Mouse (Mus musculus) intestine, embryonic 14.5 days (tissue): ENCODE measurements around the gene Wasf2. TPM values are rescaled to one million over a fixed set of nuclear protein-coding genes. Genes with fewer than 3 reads are reported as not detected.

Source experiments
- ATAC-seq: fragments of 200-750 bp; cut with Nextera tagmentation; replicated peaks from 2 replicates; pipeline ENCODE4 v1.8.0; 2017; ENCODE audit warnings: low read depth, moderate number of reproducible peaks, moderate TSS enrichment, moderate library complexity; ENCODE audit not compliant: low FRiP score, low TSS enrichment
- DNase-seq: peaks from one replicate; pipeline ENCODE4 v3.0.0-alpha.2; 2018; ENCODE audit warnings: low spot score
- H3K27ac ChIP-seq: fragments of 300-500 bp; sonication (generic); 2 replicates; pipeline ENCODE4 v1.5.1; 2014; ENCODE audit warnings: low read depth, mild to moderate bottlenecking, control low read depth
- H3K27me3 ChIP-seq: fragments of 300-500 bp; sonication (generic); replicated peaks from 2 replicates; pipeline ENCODE4 v1.6.1; 2014; ENCODE audit warnings: low read length, control low read depth; ENCODE audit not compliant: control insufficient read depth, insufficient read depth
- H3K36me3 ChIP-seq: fragments of 300-500 bp; sonication (generic); 2 replicates; pipeline ENCODE4 v1.6.1; 2014; ENCODE audit warnings: low read length, control low read depth; ENCODE audit not compliant: control insufficient read depth, insufficient read depth
- H3K4me1 ChIP-seq: fragments of 300-500 bp; sonication (generic); replicated peaks from 2 replicates; pipeline ENCODE4 v1.6.1; 2014; ENCODE audit warnings: low read length, control low read depth, mixed read lengths; ENCODE audit not compliant: control insufficient read depth, insufficient read depth
- H3K4me2 ChIP-seq: fragments of 300-500 bp; sonication (generic); 2 replicates; pipeline ENCODE4 v1.6.1; 2014; ENCODE audit warnings: low read length
- H3K4me3 ChIP-seq: fragments of 300-500 bp; sonication (generic); 2 replicates; pipeline ENCODE4 v1.5.1; 2014; ENCODE audit warnings: low read depth, low read length, control low read depth, mixed read lengths
- H3K9ac ChIP-seq: fragments of 300-500 bp; sonication (generic); 2 replicates; pipeline ENCODE4 v1.6.1; 2014; ENCODE audit warnings: mild to moderate bottlenecking, low read length
- H3K9me3 ChIP-seq: fragments of 300-500 bp; sonication (generic); 2 replicates; pipeline ENCODE4 v1.6.1; 2016; ENCODE audit warnings: low read length, control low read depth; ENCODE audit not compliant: control insufficient read depth
- WGBS: fragments of 180-500 bp; shearing (Covaris S2); extraction: QIAGEN DNeasy Blood & Tissue Kit; methylation state at CpG from one replicate; pipeline ENCODE4 v1.1.7; 2014; 5-methylcytosine and 5-hydroxymethylcytosine counted together
- microRNA-seq: library from miRNA; unstranded; fragments of <30 nt; microRNA quantifications from one replicate; pipeline ENCODE4, GENCODE M21; 2016
- polyA plus RNA-seq: library from polyadenylated mRNA; unstranded; fragments of >200 nt; fragmentation: Nextera tagmentation; extraction: Ambion mirVana; gene quantifications from 2 replicates; pipeline ENCODE4 v1.2.1, GENCODE M21; 2014

The Wasf2 gene
- polyA plus RNA-seq, 1 experiment from 2014 or later: 79.6 TPM

DNA sequence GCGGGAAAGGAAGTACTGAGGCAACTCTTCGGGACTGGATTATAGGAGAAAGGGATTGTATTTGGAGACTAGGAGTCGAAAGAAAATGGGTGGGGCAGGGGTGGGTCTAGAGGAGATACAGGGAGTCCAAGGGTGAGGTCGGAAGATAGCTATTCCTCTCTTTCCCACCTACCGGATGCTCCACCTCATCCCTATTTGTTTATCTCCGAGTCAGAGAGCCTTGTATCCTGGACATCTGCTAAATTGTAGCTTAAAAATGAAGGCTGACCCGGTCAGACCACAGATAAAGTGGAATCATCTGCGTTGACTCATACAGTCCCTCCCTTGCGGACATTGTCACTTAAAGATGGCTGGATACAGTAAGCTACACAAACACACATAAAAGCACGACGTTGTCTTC lies 111.6 kb downstream of the Wasf2 start:
- Histone ChIP-seq H3K36me3 (no peaks in the 10 kb centered on the region), H3K9me3 (no peaks in the 10 kb centered on the region), H3K9ac (no peak overlapping the region), H3K27me3 (peaks cover 19% of the 10 kb centered on the region; the same call in 1 of the 2 replicates), H3K4me3 (peak overlapping the region; percentile 61), H3K4me2 (peak overlapping the region; percentile 90), H3K27ac (no peak overlapping the region), H3K4me1 (peaks cover 11% of the 10 kb centered on the region; the same call in 1 of the 2 replicates)
- DNase-seq: no peak
- 20% methylated on average over 11 of the region's 11 CpGs for WGBS
- no peak for ATAC-seq

DNA sequence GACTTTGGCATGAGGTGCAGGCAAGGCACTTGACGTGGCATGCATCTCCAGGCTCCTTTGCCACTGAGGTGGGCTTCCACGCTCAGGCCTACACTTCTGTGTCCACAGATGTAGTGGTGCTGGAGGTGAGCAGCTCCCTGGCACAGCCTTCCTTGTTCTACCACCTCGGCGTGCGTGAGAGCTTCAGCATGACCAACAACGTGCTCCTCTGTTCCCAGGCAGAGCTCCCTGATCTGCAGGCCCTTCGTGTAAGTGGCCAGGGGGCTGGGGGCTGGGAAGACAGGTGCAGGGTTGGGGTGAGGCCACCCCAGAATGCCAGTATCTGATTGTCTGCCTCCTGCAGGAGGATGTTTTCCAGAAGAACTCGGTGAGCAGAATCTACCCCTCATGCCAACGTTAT lies 112.4 kb downstream of the Wasf2 start:
- Histone ChIP-seq H3K9me3 (no peaks in the 10 kb centered on the region), H3K4me3 (no peak overlapping the region), H3K9ac (no peak overlapping the region), H3K4me1 (peaks cover 11% of the 10 kb centered on the region; the same call in 1 of the 2 replicates), H3K27ac (no peak overlapping the region), H3K4me2 (no peak overlapping the region), H3K27me3 (peaks cover 26% of the 10 kb centered on the region), H3K36me3 (no peaks in the 10 kb centered on the region)
- DNase-seq: no peak
- no peak for ATAC-seq
- WGBS: 62% methylated on average over 9 of the region's 9 CpGs

DNA sequence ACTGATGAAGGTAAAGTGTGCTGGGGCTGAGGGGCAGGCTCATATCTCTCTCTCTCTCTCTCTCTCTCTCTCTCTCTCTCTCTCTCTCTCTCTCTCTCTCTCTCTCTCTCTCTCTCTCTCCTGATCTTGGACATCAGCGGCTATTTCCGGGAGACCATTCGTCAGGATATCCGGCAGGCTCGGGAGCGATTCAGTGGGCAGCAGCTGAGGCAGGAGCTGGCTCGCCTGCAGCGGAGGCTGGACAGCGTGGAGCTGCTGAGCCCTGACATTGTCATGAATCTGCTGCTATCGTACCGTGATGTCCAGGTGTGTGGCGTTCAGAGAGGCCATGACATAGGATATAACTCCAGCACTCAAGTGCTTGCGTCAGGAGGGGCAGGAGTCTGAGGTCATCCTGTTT lies 113.2 kb downstream of the Wasf2 start:
- no peak for DNase-seq
- H3K4me3 ChIP-seq: no peak overlapping the region
- peaks cover 31% of the 10 kb centered on the region for H3K27me3 ChIP-seq
- no peak for ATAC-seq
- H3K4me2 ChIP-seq: no peak overlapping the region
- no peaks in the 10 kb centered on the region for H3K9me3 ChIP-seq
- peaks cover 11% of the 10 kb centered on the region; the same call in 1 of the 2 replicates for H3K4me1 ChIP-seq
- no peaks in the 10 kb centered on the region for H3K36me3 ChIP-seq
- H3K9ac ChIP-seq: no peak overlapping the region
- H3K27ac ChIP-seq: no peak overlapping the region
- 31% methylated on average over 13 of the region's 13 CpGs for whole genome bisulfite sequencing

DNA sequence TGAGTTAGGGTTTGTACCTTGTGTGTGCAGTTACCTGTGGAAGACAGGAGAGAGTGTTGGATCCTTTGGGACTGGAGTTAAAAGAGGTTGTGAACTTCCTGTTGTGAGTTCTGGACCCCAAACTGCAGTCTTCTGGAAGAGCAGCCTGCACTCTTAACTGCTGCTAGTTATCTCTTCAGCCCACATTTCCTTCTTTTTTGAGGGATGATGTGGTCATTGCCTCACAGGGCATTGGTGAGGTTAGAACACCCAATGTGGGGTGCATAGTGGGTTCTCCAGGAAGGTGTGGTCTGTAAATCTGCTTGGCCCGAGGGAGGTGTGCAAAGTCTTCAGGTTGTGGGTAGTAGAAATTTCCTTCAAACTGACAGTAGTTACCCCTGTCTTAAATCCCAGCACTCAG lies 114.0 kb downstream of the Wasf2 start:
- Histone ChIP-seq H3K4me1 (peaks cover 11% of the 10 kb centered on the region; the same call in 1 of the 2 replicates), H3K36me3 (no peaks in the 10 kb centered on the region), H3K27me3 (peaks cover 36% of the 10 kb centered on the region), H3K4me2 (no peak overlapping the region), H3K4me3 (no peak overlapping the region), H3K9ac (no peak overlapping the region), H3K27ac (no peak overlapping the region), H3K9me3 (no peaks in the 10 kb centered on the region)
- DNase-seq (no peak), ATAC-seq (no peak)
- 84% methylated on average over 1 of the region's 1 CpGs for WGBS

DNA sequence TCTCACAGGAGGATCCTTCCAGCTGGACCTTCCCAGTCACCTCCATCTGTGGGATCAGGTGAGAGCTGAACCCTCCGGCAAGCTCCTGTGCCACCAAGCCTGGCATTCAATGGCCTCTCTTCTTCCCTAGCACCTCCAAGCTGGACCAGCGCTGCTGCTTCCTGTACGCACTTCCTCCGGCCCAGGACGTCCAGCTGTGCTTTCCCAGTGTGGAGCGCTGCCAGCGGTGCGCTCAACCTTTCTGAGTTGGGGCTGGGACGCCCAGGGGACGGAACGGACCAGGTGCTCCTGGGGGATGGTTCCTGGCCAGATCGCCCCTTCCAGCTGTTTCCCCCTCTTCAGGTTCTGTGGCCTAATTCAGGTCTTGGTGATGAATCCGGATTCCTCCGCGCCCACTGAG lies 116.8 kb downstream of the Wasf2 start:
- ATAC-seq (no peak), DNase-seq (no peak)
- Histone ChIP-seq H3K27me3 (peaks cover 64% of the 10 kb centered on the region), H3K4me2 (no peak overlapping the region), H3K9ac (no peak overlapping the region), H3K4me3 (no peak overlapping the region), H3K9me3 (no peaks in the 10 kb centered on the region), H3K4me1 (peaks cover 7% of the 10 kb centered on the region), H3K36me3 (no peaks in the 10 kb centered on the region), H3K27ac (no peak overlapping the region)
- 25% methylated on average over 15 of the region's 15 CpGs for WGBS

DNA sequence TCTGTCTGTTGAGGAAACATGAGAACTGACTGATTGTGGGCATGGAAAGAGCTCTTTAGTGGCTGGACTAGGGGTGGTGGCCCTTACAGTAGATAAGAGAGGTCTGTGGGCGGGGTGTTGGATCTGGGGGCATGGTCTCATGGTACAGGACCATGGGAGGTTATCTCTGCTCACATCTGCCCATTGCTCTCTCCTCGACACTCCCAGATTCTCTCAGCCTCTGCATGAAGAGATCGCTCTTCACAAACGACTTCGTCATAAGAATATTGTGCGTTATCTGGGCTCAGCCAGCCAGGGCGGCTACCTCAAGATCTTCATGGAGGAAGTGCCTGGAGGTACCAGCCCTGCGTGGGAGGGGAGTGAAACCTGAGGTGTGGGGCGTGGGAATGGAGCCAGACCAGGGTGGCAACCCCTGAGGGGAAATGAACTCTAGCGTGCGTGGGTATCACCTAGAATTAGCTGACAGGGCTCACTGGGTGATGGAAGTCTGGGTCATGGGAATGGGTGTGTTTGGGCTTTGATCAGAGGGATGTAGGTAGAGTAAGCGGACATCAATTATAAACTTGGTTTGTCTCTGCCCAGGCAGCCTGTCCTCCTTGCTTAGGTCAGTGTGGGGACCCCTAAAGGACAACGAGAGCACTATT lies 117.6 kb downstream of the Wasf2 start:
- Histone ChIP-seq H3K27me3 (peaks cover 66% of the 10 kb centered on the region), H3K36me3 (no peaks in the 10 kb centered on the region)

More for the DNA sequence above, 117.6 kb downstream of the Wasf2 start:
- H3K9me3 ChIP-seq: no peaks in the 10 kb centered on the region
- 66% methylated on average over 13 of the region's 13 CpGs for WGBS
- H3K9ac ChIP-seq: no peak overlapping the region
- H3K4me1 ChIP-seq: peaks cover 6% of the 10 kb centered on the region
- H3K4me2 ChIP-seq: no peak overlapping the region
- DNase-seq (no peak), ATAC-seq (no peak)
- H3K4me3 ChIP-seq: no peak overlapping the region
- no peak overlapping the region for H3K27ac ChIP-seq

Small RNA genes lying within 50 kb of the gene (microRNA-seq; reads per million reads assigned to microRNA genes)
- gene Mir7017: 1.0 reads per million, percentile 8 among the genes with 10 or more reads in this experiment

Other genes starting within 250 kb of the Wasf2 start
- 58.1 and 63.4 TPM in 2 replicates for gene Stx12, start 246.0 kb upstream of the Wasf2 start, polyA plus RNA-seq
- 40.1 and 41.9 TPM in 2 replicates for gene Fam76a, start 207.9 kb upstream of the Wasf2 start, polyA plus RNA-seq
- gene Fgr, start 156.4 kb upstream of the Wasf2 start, polyA plus RNA-seq: 0.62 and 0.99 TPM in 2 replicates
- gene Ahdc1, start 119.2 kb upstream of the Wasf2 start, polyA plus RNA-seq: 7.3 and 8.1 TPM in 2 replicates
- 1.9 and 2.5 TPM in 2 replicates for gene Cd164l2, start 81.6 kb downstream of the Wasf2 start, polyA plus RNA-seq
- gene Gpr3, start 82.0 kb downstream of the Wasf2 start, polyA plus RNA-seq: not detected in 2 replicates
- 2.8 and 3.2 TPM in 2 replicates for gene Map3k6, start 110.3 kb downstream of the Wasf2 start, polyA plus RNA-seq
- gene Sytl1, start 132.6 kb downstream of the Wasf2 start, polyA plus RNA-seq: 1.5 and 2.2 TPM in 2 replicates
- 84.6 and 89.7 TPM in 2 replicates for gene Tmem222, start 147.3 kb downstream of the Wasf2 start, polyA plus RNA-seq
- 16.7 and 18.2 TPM in 2 replicates for gene Wdtc1, start 223.0 kb downstream of the Wasf2 start, polyA plus RNA-seq
- gene Slc9a1, start 239.2 kb downstream of the Wasf2 start, polyA plus RNA-seq: 11.0 and 11.6 TPM in 2 replicates